Mouse (Mus musculus) lung, postnatal 10 days (tissue): ENCODE measurements at regions not wholly inside any gene's neighbourhood (a gene's known extent, or its start where the extent isn't known, plus 50 kb on each side); places are given as distances from the start of the nearest gene placed in this dataset.

Experiments
- DNase-seq: peaks from one replicate; pipeline ENCODE4 v3.0.0; 2021

GRCm38 (mm10) chrX:72330323-72330722, 55.7 kb upstream of the Gabre start:
- DNase-seq: peak; percentile 11

- DNase-seq: no peak
Measured at GRCm38 (mm10) chrX:72328822-72329221, 54.2 kb upstream of the Gabre start.
